Mouse (Mus musculus) stomach, embryonic 16.5 days (tissue): Measurements from ENCODE around the gene Itga10. TPM values are rescaled to one million over a fixed set of nuclear protein-coding genes. Genes with fewer than 3 reads are reported as not detected.
A peak's percentile ranks its signal among the peaks of the same experiment; 100 is the strongest.

Experiments
- ATAC-seq: fragments of 200-750 bp; cut with Nextera tagmentation; 2 replicates; pipeline ENCODE4 v1.8.0; 2017; ENCODE audit warnings: moderate number of reproducible peaks, moderate TSS enrichment; ENCODE audit not compliant: insufficient read depth, low FRiP score
- H3K27ac ChIP-seq: fragments of 300-500 bp; sonication (generic); 2 replicates; pipeline ENCODE4 v1.5.1; 2014; ENCODE audit warnings: low read length
- H3K27me3 ChIP-seq: fragments of 300-500 bp; sonication (generic); 2 replicates; pipeline ENCODE4 v1.6.1; 2014; ENCODE audit warnings: low read length, control low read depth, mixed read lengths; ENCODE audit not compliant: control insufficient read depth, insufficient read depth
- H3K36me3 ChIP-seq: fragments of 300-500 bp; sonication (generic); 2 replicates; pipeline ENCODE4 v1.6.1; 2014; ENCODE audit warnings: low read length; ENCODE audit not compliant: control insufficient read depth, insufficient read depth
- H3K4me1 ChIP-seq: fragments of 300-500 bp; sonication (generic); 2 replicates; pipeline ENCODE4 v1.6.1; 2014; ENCODE audit warnings: low read length, control low read depth, mixed read lengths; ENCODE audit not compliant: control insufficient read depth, insufficient read depth
- H3K4me2 ChIP-seq: fragments of 300-500 bp; sonication (generic); 2 replicates; pipeline ENCODE4 v1.6.1; 2014; ENCODE audit warnings: low read depth, low read length, mixed read lengths
- H3K4me3 ChIP-seq: fragments of 300-500 bp; sonication (generic); replicated peaks from 2 replicates; pipeline ENCODE4 v1.5.1; 2014; ENCODE audit warnings: mild to moderate bottlenecking, low read length
- H3K9ac ChIP-seq: fragments of 300-500 bp; sonication (generic); 2 replicates; pipeline ENCODE4 v1.6.1; 2014; ENCODE audit warnings: low read length
- H3K9me3 ChIP-seq: fragments of 300-500 bp; sonication (generic); replicated peaks from 2 replicates; pipeline ENCODE4 v1.6.1; 2016; ENCODE audit warnings: low read length, control low read depth; ENCODE audit not compliant: control insufficient read depth
- WGBS: fragments of 180-500 bp; shearing (Covaris S2); extraction: QIAGEN DNeasy Blood & Tissue Kit; methylation state at CpG from one replicate; pipeline ENCODE4 v1.1.7; 2014; 5-methylcytosine and 5-hydroxymethylcytosine counted together
- polyA plus RNA-seq: library from polyadenylated mRNA; unstranded; fragments of >200 nt; fragmentation: Nextera tagmentation; extraction: Ambion mirVana; gene quantifications from 2 replicates; pipeline ENCODE4 v1.2.1, GENCODE M21; 2015

The Itga10 gene
- polyA plus RNA-seq, 1 experiment from 2014 or later: 0.85 TPM

DNA sequence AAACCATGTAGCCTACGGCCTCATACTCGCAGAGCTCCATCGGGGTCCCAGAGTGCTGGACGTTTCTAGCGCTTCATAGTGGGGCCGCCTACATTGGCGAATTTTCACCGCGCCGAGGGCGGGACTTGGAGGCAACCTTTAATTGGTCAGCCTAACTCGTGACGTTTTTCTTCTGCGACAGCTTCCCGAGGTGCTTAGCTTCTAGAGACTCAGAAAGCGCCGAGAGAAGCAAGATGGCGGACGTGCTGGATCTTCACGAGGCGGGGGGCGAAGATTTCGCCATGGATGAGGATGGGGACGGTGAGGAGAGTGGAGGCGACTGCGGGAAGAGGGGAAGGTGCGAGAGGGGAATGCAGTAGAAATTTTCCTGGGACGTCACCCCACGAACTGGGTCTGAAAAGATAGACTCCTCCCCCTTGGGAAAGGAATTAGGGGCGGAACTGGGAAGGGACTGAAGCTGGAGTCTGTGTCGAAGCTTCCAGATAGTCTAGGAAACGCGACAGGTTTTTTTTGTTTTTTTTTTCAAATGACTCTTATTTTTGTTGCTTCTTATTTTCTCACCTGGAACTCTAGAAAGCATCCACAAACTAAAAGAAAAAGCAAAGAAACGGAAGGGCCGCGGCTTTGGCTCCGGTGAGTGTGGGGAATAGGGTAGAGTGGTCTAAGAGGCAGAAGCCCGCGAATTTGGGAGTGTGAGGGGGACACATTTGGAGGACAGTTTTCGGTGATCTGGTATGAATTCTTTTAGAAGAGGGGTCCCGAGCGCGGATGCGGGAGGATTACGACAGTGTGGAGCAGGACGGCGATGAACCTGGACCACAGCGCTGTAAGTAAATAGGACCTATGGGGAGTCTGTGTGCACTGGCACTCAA lies 15.4 kb upstream of the Itga10 start, which contains the start of gene Rbm8a:
Gene Rbm8a, plus strand, starts transcription at position 205 of the 872 bp plus-strand sequence.
- Histone ChIP-seq H3K4me2 (peak within 1 kb of the TSS; percentile 88), H3K27me3 (no peaks in the 10 kb centered on the region), H3K9me3 (no peaks in the 10 kb centered on the region), H3K36me3 (peaks cover 6% of the 10 kb centered on the region; the same call in 1 of the 2 replicates), H3K9ac (peak within 1 kb of the TSS; percentile 82), H3K4me3 (peak within 1 kb of the TSS; percentile 85), H3K27ac (peak within 1 kb of the TSS; percentile 81), H3K4me1 (peaks cover 12% of the 10 kb centered on the region)
- 1% methylated on average over 48 of the region's 48 CpGs for WGBS
- peak; percentile 97 for ATAC-seq

DNA sequence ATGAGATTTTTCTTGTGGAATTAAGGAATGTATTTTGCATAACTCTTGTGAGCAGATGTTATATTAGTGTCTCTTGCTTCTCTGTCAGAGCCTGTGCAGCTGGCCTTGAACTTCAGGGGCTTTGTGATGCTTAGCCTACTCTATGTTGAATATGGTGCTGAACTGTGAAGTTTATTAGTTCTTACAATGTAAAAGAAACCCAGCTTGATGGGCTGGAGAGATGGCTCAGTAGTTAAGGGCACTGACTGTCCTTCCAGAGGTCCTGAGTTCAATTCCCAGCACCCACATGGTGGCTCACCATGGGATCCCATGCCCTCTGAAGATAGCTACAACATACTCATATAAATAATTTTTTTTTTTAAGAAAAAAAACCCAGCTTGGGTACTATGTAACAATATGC lies 13.3 kb upstream of the Itga10 start:
- Histone ChIP-seq H3K27me3 (no peaks in the 10 kb centered on the region), H3K36me3 (peaks cover 6% of the 10 kb centered on the region; the same call in 1 of the 2 replicates), H3K27ac (no peak overlapping the region), H3K4me2 (no peak overlapping the region), H3K9ac (no peak overlapping the region), H3K4me3 (no peak overlapping the region), H3K4me1 (peaks cover 20% of the 10 kb centered on the region), H3K9me3 (no peaks in the 10 kb centered on the region)
- ATAC-seq: no peak

DNA sequence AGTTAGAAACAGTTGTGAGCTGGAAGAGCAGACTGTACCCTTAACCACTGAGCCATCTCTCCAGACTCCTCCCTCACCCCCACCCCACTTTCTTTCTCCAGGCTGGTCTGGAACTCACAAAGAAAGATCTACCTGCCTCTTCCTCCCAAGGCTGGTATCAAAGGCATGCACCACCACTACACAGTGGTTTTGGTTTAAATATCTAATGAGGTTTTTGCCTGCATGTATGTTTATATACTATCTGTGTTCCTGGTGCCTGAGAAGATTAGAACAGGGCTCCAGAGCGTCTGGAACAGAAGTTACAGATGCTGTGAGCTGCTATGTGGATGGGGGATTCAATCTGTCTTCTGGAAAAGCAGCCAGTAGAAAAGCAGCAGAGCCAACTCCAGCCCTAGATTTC lies 11.4 kb upstream of the Itga10 start:
- no peak for ATAC-seq
- Histone ChIP-seq H3K9ac (no peak overlapping the region), H3K27me3 (no peaks in the 10 kb centered on the region), H3K4me1 (peaks cover 20% of the 10 kb centered on the region), H3K4me2 (no peak overlapping the region), H3K4me3 (no peak overlapping the region), H3K27ac (no peak overlapping the region), H3K36me3 (peaks cover 6% of the 10 kb centered on the region; the same call in 1 of the 2 replicates), H3K9me3 (no peaks in the 10 kb centered on the region)
- 72% methylated on average over 1 of the region's 1 CpGs for WGBS

DNA sequence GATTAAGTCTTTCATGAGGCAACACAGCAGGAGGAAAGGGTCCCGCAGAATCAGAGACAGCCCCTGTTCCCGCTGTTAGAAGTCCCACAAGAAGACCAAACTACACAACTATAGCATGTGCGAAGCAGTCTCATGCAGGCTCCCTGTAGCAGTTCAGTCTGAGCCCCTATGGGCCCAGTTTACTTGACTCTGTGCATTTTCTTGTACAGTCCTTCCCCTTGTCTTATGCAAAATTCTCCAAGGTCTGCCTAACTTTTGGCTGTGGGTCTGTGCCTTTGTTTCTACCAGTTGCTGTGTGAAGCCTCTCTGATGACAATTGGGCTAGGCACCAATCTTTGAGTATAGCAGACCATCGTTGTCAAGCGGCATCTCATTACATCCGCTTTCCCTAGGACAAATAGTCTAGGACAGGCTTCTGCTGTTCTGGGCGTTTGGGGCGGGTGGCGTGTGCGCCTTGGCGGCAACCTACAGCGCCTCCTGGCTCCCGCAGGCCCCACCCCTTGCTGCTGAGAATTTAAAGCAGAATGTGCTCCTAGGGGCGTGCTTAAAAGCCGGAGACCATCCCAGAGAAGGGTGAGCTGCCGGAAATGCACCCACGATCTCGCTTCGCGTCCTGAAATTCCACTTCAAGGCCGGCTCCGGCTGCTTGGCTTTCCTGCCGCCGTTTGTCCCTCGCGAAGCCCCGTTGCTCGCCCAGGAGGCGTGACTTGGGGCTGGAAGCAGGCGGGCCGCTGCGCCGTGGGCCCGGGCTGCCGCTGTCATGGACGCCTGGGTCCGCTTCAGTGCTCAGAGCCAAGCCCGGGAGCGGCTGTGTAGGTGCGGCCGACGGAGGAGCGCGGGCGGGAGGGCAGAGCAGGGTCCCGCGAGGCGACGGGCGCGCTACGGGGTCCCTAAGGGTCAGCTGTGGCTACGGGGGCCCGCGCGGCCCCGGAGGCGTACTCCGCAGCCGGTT lies 10.2 kb upstream of the Itga10 start, which contains the start of the genes Pex11b and Gm42957:
Gene Pex11b, plus strand, starts transcription at position 449 of the 952 bp plus-strand sequence.
Gene Gm42957, plus strand, starts transcription at position 547 of the 952 bp plus-strand sequence.
- H3K4me3 ChIP-seq: peak within 1 kb of the TSS; percentile 87
- peak within 1 kb of the TSS; percentile 96 for H3K9ac ChIP-seq
- H3K27me3 ChIP-seq: no peaks in the 10 kb centered on the region
- WGBS: 2% methylated on average over 60 of the region's 60 CpGs
- H3K27ac ChIP-seq: peak within 1 kb of the TSS; percentile 84
- H3K4me2 ChIP-seq: peak within 1 kb of the TSS; percentile 53
- peaks cover 20% of the 10 kb centered on the region for H3K4me1 ChIP-seq
- peaks cover 6% of the 10 kb centered on the region; the same call in 1 of the 2 replicates for H3K36me3 ChIP-seq
- ATAC-seq: peak; percentile 92
- no peaks in the 10 kb centered on the region for H3K9me3 ChIP-seq

DNA sequence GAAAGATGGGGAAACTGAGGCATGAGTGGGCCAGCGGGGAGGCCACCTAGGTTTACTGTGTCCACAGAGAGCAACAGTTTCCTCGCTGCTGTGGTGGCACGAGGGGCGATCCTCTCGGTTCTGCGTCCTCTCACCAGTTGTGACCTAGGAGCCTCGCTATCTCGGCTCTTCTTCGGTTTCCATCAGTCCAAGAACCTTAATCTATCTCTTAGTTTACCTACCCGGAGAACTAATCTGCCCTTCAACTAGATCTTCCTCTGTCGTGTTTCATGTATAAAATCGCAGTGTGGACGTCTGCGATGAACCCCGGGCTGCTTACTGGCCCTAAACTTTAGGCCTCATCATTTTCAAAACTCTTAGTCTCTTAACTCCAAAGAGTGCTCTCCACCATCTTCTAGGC lies 9.5 kb upstream of the Itga10 start:
- Histone ChIP-seq H3K9me3 (no peaks in the 10 kb centered on the region), H3K9ac (peak overlapping the region; percentile 96), H3K4me2 (peak overlapping the region; percentile 53), H3K27me3 (no peaks in the 10 kb centered on the region), H3K4me1 (peaks cover 16% of the 10 kb centered on the region; the same call in 1 of the 2 replicates), H3K27ac (peak overlapping the region; percentile 84), H3K36me3 (peaks cover 6% of the 10 kb centered on the region; the same call in 1 of the 2 replicates), H3K4me3 (peak overlapping the region; percentile 87)
- no peak for ATAC-seq
- 9% methylated on average over 15 of the region's 15 CpGs for WGBS

DNA sequence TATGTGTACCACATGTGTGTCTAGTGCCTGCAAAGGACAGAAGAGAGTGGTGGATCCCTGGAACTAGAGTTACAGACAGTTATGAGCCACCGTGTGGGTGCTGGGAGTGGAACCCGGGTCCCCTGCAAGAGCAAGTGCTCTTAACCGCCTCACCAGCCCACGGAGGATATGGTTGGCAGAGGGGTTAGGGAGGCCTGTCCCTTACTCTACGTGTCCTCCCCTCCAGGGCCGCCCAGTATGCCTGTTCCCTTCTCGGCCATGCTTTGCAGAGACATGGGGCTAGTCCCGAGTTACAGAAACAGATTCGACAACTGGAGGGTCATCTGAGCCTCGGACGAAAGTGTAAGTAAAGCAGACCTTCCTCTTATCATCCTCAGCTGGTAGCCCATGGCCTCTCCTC lies 8.9 kb upstream of the Itga10 start:
- Histone ChIP-seq H3K36me3 (peaks cover 6% of the 10 kb centered on the region; the same call in 1 of the 2 replicates), H3K4me3 (peak overlapping the region; percentile 87), H3K4me1 (peaks cover 16% of the 10 kb centered on the region; the same call in 1 of the 2 replicates), H3K27me3 (no peaks in the 10 kb centered on the region), H3K9me3 (no peaks in the 10 kb centered on the region), H3K27ac (no peak overlapping the region), H3K9ac (peak overlapping the region; percentile 96), H3K4me2 (peak overlapping the region; percentile 53)
- 65% methylated on average over 11 of the region's 11 CpGs for WGBS
- no peak for ATAC-seq

DNA sequence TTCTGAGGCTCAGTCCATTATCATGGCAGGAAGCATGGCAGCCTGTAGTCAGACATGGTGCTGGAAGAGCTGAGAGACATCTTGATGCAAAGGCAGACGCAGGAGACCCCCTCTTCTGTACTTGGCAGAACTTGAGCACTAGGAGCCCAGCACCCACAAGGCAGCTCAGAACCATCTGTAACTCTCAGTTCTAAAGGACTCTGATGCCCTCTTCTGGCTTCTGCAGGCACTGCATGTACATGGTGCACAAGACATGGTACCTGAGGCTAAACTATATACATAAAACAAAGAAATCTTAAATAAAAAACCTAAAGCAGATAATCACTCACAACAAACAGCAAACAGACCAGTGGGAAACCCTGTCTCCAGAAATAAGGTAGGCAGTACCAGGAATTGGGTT lies 6.2 kb upstream of the Itga10 start:
- no peak for ATAC-seq
- peaks cover 3% of the 10 kb centered on the region; the same call in 1 of the 2 replicates for H3K36me3 ChIP-seq
- H3K9ac ChIP-seq: no peak overlapping the region
- no peak overlapping the region for H3K4me2 ChIP-seq
- H3K4me3 ChIP-seq: no peak overlapping the region
- no peaks in the 10 kb centered on the region for H3K27me3 ChIP-seq
- WGBS: 87% methylated on average over 1 of the region's 1 CpGs
- H3K9me3 ChIP-seq: no peaks in the 10 kb centered on the region
- no peak overlapping the region for H3K27ac ChIP-seq
- peaks cover 16% of the 10 kb centered on the region; the same call in 1 of the 2 replicates for H3K4me1 ChIP-seq

DNA sequence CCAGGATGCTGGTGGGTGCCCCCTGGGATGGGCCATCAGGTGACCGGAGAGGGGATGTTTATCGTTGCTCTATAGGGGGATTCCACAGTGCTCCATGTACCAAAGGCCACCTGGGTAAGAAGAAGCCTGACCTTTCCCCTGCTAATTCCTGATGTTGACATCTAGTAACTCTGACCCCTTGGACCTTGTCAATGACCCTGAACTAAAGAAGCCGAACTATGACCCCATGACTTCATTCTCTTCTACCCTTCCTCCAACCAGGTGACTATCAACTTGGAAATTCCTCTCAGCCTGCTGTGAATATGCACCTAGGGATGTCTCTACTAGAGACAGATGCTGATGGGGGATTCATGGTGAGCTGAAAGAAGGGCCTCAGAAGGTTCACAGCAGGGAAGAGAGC lies 2.0 kb downstream of the Itga10 start:
- Histone ChIP-seq H3K27ac (no peak overlapping the region), H3K9ac (no peak overlapping the region), H3K4me3 (no peak overlapping the region), H3K4me1 (no peaks in the 10 kb centered on the region), H3K27me3 (no peaks in the 10 kb centered on the region), H3K4me2 (no peak overlapping the region), H3K9me3 (no peaks in the 10 kb centered on the region), H3K36me3 (peaks cover 3% of the 10 kb centered on the region; the same call in 1 of the 2 replicates)
- 80% methylated on average over 3 of the region's 3 CpGs for WGBS
- ATAC-seq: no peak
